Mouse (Mus musculus): ENCODE measurements around the gene Lrsam1. TPM values are rescaled to one million over a fixed set of nuclear protein-coding genes. Genes with fewer than 3 reads are reported as not detected.
A peak's percentile ranks its signal among the peaks of the same experiment; 100 is the strongest.

Lrsam1 gene
- polyA plus RNA-seq, 1 experiment from 2014 or later: 22.3 TPM

- Histone ChIP-seq H3K4me2 (replicated peaks) (peak overlapping the region; percentile 99), H3K4me3 (peak overlapping the region; percentile 73; the same call in 1 of the 2 replicates), H3K9ac (no peak overlapping the region), H3K4me1 (peaks cover 17% of the 10 kb centered on the region), H3K9me3 (no peaks in the 10 kb centered on the region), H3K27ac (no peak overlapping the region), H3K36me3 (no peaks in the 10 kb centered on the region), H3K27me3 (replicated peaks) (no peaks in the 10 kb centered on the region)
- WGBS: 6% methylated on average over 4 of the region's 4 CpGs
- ATAC-seq (ENCODE audit: low FRiP score, low read depth): no peak
Observed at GRCm38 (mm10) chr2:32982700-32983099, 21.3 kb upstream of the Lrsam1 start.

GRCm38 (mm10) chr2:32981725-32982271 lies 20.4 kb upstream of the Lrsam1 start, which contains the start of gene Slc2a8:
Gene Slc2a8 (minus strand): TSS chr2:32982083.
- Histone ChIP-seq H3K9me3 (no peaks in the 10 kb centered on the region), H3K9ac (peak within 1 kb of the TSS; percentile 83), H3K36me3 (no peaks in the 10 kb centered on the region), H3K4me1 (peaks cover 17% of the 10 kb centered on the region), H3K27me3 (replicated peaks) (no peaks in the 10 kb centered on the region), H3K4me2 (replicated peaks) (peak within 1 kb of the TSS; percentile 99), H3K4me3 (peak within 1 kb of the TSS; percentile 73), H3K27ac (0 out of 2 replicates have a peak within 1 kb of the TSS, but pooled peaks have one; percentile 32)
- under 1% methylated on average over 50 of the region's 50 CpGs for WGBS
- ATAC-seq (ENCODE audit: low FRiP score, low read depth): peak; percentile 100

GRCm38 (mm10) chr2:32981281-32981680 lies 19.9 kb upstream of the Lrsam1 start:
- 2% methylated on average over 23 of the region's 23 CpGs for WGBS
- H3K36me3 ChIP-seq: peaks cover 4% of the 10 kb centered on the region
- H3K9ac ChIP-seq: peak overlapping the region; percentile 83
- no peaks in the 10 kb centered on the region for H3K9me3 ChIP-seq
- peak overlapping the region; percentile 73 for H3K4me3 ChIP-seq
- ATAC-seq (ENCODE audit: low FRiP score, low read depth): peak; percentile 71
- no peak overlapping the region for H3K27ac ChIP-seq
- H3K27me3 ChIP-seq (replicated peaks): no peaks in the 10 kb centered on the region
- peak overlapping the region; percentile 99 for H3K4me2 ChIP-seq (replicated peaks)
- H3K4me1 ChIP-seq: peaks cover 17% of the 10 kb centered on the region

- 83% methylated on average over 7 of the region's 7 CpGs for WGBS
- H3K9ac ChIP-seq: no peak overlapping the region
Observed at GRCm38 (mm10) chr2:32979675-32980074, 18.3 kb upstream of the Lrsam1 start.

GRCm38 (mm10) chr2:32978675-32979074 lies 17.3 kb upstream of the Lrsam1 start:
- peaks cover 17% of the 10 kb centered on the region for H3K4me1 ChIP-seq
- H3K4me3 ChIP-seq: no peak overlapping the region
- H3K27me3 ChIP-seq (replicated peaks): no peaks in the 10 kb centered on the region
- WGBS: 78% methylated on average over 3 of the region's 3 CpGs
- no peak overlapping the region for H3K4me2 ChIP-seq (replicated peaks)
- no peaks in the 10 kb centered on the region for H3K9me3 ChIP-seq
- ATAC-seq (ENCODE audit: low FRiP score, low read depth): no peak
- no peak overlapping the region for H3K9ac ChIP-seq
- no peak overlapping the region for H3K27ac ChIP-seq
- H3K36me3 ChIP-seq: peaks cover 30% of the 10 kb centered on the region

More at GRCm38 (mm10) chr2:32979675-32980074, 18.3 kb upstream of the Lrsam1 start:
- no peak overlapping the region for H3K4me2 ChIP-seq (replicated peaks)
- no peak overlapping the region for H3K4me3 ChIP-seq
- H3K27ac ChIP-seq: no peak overlapping the region
- no peak for ATAC-seq (ENCODE audit: low FRiP score, low read depth)
- no peaks in the 10 kb centered on the region for H3K27me3 ChIP-seq (replicated peaks)
- no peaks in the 10 kb centered on the region for H3K9me3 ChIP-seq
- peaks cover 17% of the 10 kb centered on the region for H3K4me1 ChIP-seq
- H3K36me3 ChIP-seq: peaks cover 20% of the 10 kb centered on the region

- Histone ChIP-seq H3K9ac (no peak overlapping the region), H3K4me3 (no peak overlapping the region), H3K27me3 (replicated peaks) (no peaks in the 10 kb centered on the region), H3K27ac (no peak overlapping the region), H3K4me2 (replicated peaks) (no peak overlapping the region), H3K36me3 (peaks cover 41% of the 10 kb centered on the region), H3K9me3 (no peaks in the 10 kb centered on the region), H3K4me1 (peaks cover 10% of the 10 kb centered on the region)
- no peak for ATAC-seq (ENCODE audit: low FRiP score, low read depth)
- WGBS: 85% methylated on average over 5 of the region's 5 CpGs
Observed at GRCm38 (mm10) chr2:32977114-32977513, 15.7 kb upstream of the Lrsam1 start.

- H3K9ac ChIP-seq: no peak overlapping the region
- no peak for ATAC-seq (ENCODE audit: low FRiP score, low read depth)
- H3K27ac ChIP-seq: no peak overlapping the region
- H3K27me3 ChIP-seq (replicated peaks): no peaks in the 10 kb centered on the region
- no peak overlapping the region for H3K4me2 ChIP-seq (replicated peaks)
- no peaks in the 10 kb centered on the region; the same call in 1 of the 2 replicates for H3K4me1 ChIP-seq
- H3K36me3 ChIP-seq: peaks cover 41% of the 10 kb centered on the region
- H3K4me3 ChIP-seq: no peak overlapping the region
- 93% methylated on average over 8 of the region's 8 CpGs for WGBS
- H3K9me3 ChIP-seq: no peaks in the 10 kb centered on the region
Observed at GRCm38 (mm10) chr2:32974216-32974615, 12.8 kb upstream of the Lrsam1 start.

- WGBS: 32% methylated on average over 9 of the region's 9 CpGs
- peaks cover 37% of the 10 kb centered on the region for H3K36me3 ChIP-seq
- H3K9me3 ChIP-seq: no peaks in the 10 kb centered on the region
- H3K27ac ChIP-seq: no peak overlapping the region
- no peak overlapping the region for H3K4me3 ChIP-seq
- no peak for ATAC-seq (ENCODE audit: low FRiP score, low read depth)
- no peak overlapping the region for H3K9ac ChIP-seq
- no peaks in the 10 kb centered on the region for H3K27me3 ChIP-seq (replicated peaks)
- H3K4me1 ChIP-seq: peaks cover 15% of the 10 kb centered on the region
- no peak overlapping the region for H3K4me2 ChIP-seq (replicated peaks)
Observed at GRCm38 (mm10) chr2:32971235-32971634, 9.8 kb upstream of the Lrsam1 start.

- H3K4me1 ChIP-seq: peaks cover 19% of the 10 kb centered on the region
- 89% methylated on average over 8 of the region's 8 CpGs for WGBS
- no peak for ATAC-seq (ENCODE audit: low FRiP score, low read depth)
- H3K36me3 ChIP-seq: peaks cover 24% of the 10 kb centered on the region
- no peak overlapping the region for H3K9ac ChIP-seq
- H3K9me3 ChIP-seq: no peaks in the 10 kb centered on the region
- H3K4me3 ChIP-seq: no peak overlapping the region
- H3K27ac ChIP-seq: no peak overlapping the region
- H3K27me3 ChIP-seq (replicated peaks): no peaks in the 10 kb centered on the region
- no peak overlapping the region for H3K4me2 ChIP-seq (replicated peaks)
Observed at GRCm38 (mm10) chr2:32969326-32969725, 7.9 kb upstream of the Lrsam1 start.

- WGBS: 87% methylated on average over 9 of the region's 9 CpGs
- no peak for ATAC-seq (ENCODE audit: low FRiP score, low read depth)
- peak overlapping the region; percentile 67 for H3K9ac ChIP-seq
- peak overlapping the region; percentile 88 for H3K4me2 ChIP-seq (replicated peaks)
- no peak overlapping the region; the same call in 1 of the 2 replicates for H3K4me3 ChIP-seq
- H3K4me1 ChIP-seq: peaks cover 29% of the 10 kb centered on the region
- no peak overlapping the region for H3K27ac ChIP-seq
- H3K27me3 ChIP-seq (replicated peaks): no peaks in the 10 kb centered on the region
- no peaks in the 10 kb centered on the region for H3K9me3 ChIP-seq
- H3K36me3 ChIP-seq: peaks cover 24% of the 10 kb centered on the region
Observed at GRCm38 (mm10) chr2:32968024-32968614, 6.7 kb upstream of the Lrsam1 start.

GRCm38 (mm10) chr2:32966689-32967631 lies 5.5 kb upstream of the Lrsam1 start:
- H3K27me3 ChIP-seq (replicated peaks): no peaks in the 10 kb centered on the region
- peak overlapping the region; percentile 88 for H3K4me2 ChIP-seq (replicated peaks)
- H3K9me3 ChIP-seq: no peaks in the 10 kb centered on the region
- WGBS: 2% methylated on average over 55 of the region's 55 CpGs
- peaks cover 22% of the 10 kb centered on the region for H3K36me3 ChIP-seq
- H3K9ac ChIP-seq: peak overlapping the region; percentile 67
- peaks cover 41% of the 10 kb centered on the region for H3K4me1 ChIP-seq
- peak overlapping the region; percentile 51 for H3K27ac ChIP-seq
- ATAC-seq (ENCODE audit: low FRiP score, low read depth): peak; percentile 82
- peak overlapping the region; percentile 52 for H3K4me3 ChIP-seq

- ATAC-seq (ENCODE audit: low FRiP score, low read depth): 0 out of 2 replicates have a peak, but pooled peaks have one; percentile 8
- H3K4me1 ChIP-seq: peaks cover 43% of the 10 kb centered on the region
- H3K36me3 ChIP-seq: peaks cover 22% of the 10 kb centered on the region
- 10% methylated on average over 13 of the region's 13 CpGs for WGBS
- H3K27ac ChIP-seq: peak overlapping the region; percentile 51
- H3K4me3 ChIP-seq: peak overlapping the region; percentile 52
- H3K9ac ChIP-seq: peak overlapping the region; percentile 67
- H3K27me3 ChIP-seq (replicated peaks): no peaks in the 10 kb centered on the region
- H3K9me3 ChIP-seq: no peaks in the 10 kb centered on the region
- peak overlapping the region; percentile 88 for H3K4me2 ChIP-seq (replicated peaks)
Observed at GRCm38 (mm10) chr2:32966184-32966688, 4.8 kb upstream of the Lrsam1 start.
